Mouse (Mus musculus): Measurements from ENCODE around the gene Ppp1r11. TPM values are rescaled to one million over a fixed set of nuclear protein-coding genes. Genes with fewer than 3 reads are reported as not detected.

The Ppp1r11 gene
- polyA plus RNA-seq, 1 experiment from 2014 or later = 111 TPM

DNA sequence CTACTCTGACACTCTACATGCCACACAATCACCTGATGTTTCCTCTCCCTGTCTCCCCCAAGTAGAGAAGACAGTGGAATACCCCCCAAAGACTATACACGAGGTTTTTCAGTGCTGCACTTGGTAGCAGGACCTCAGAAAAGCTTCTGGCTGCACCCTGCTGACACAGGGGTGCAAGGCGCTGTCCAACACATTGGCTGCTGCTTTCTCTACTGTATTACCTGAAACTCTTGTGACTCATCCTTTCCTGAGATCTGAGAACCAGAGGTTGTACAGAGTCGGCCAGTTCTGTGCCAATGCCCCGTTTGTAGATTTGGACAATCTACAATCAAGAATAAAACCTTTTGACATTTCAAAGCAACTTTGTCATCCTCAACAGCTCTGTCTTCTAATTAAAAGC, 41.7 kb downstream of the Ppp1r11 start:
- no peaks in the 10 kb centered on the region for H3K36me3 ChIP-seq
- H3K27me3 ChIP-seq = no peaks in the 10 kb centered on the region
- no peaks in the 10 kb centered on the region for H3K4me1 ChIP-seq
- H3K4me3 ChIP-seq = no peak overlapping the region
- ATAC-seq (ENCODE audit: insufficient number of reproducible peaks, insufficient read depth, low FRiP score, low TSS enrichment) = no peak
- no peaks in the 10 kb centered on the region for H3K9me3 ChIP-seq
- H3K27ac ChIP-seq = no peak overlapping the region
- 54% methylated on average over 4 of the region's 4 CpGs for WGBS
- no peak overlapping the region for H3K4me2 ChIP-seq (replicated peaks)
- H3K9ac ChIP-seq = no peak overlapping the region

- no peak overlapping the region for H3K9ac ChIP-seq
- no peak overlapping the region for H3K4me2 ChIP-seq (replicated peaks)
- H3K27me3 ChIP-seq = no peaks in the 10 kb centered on the region
- H3K36me3 ChIP-seq = no peaks in the 10 kb centered on the region
- H3K9me3 ChIP-seq = no peaks in the 10 kb centered on the region
- H3K27ac ChIP-seq = no peak overlapping the region
- peak; percentile 72; the same call in 1 of the 2 replicates for ATAC-seq (ENCODE audit: insufficient number of reproducible peaks, insufficient read depth, low FRiP score, low TSS enrichment)
- H3K4me3 ChIP-seq = no peak overlapping the region
- 32% methylated on average over 1 of the region's 1 CpGs for WGBS
- H3K4me1 ChIP-seq = no peaks in the 10 kb centered on the region
These were observed 43.3 kb downstream of the Ppp1r11 start for GRCm38 (mm10) chr17:36908235-36908634.

DNA sequence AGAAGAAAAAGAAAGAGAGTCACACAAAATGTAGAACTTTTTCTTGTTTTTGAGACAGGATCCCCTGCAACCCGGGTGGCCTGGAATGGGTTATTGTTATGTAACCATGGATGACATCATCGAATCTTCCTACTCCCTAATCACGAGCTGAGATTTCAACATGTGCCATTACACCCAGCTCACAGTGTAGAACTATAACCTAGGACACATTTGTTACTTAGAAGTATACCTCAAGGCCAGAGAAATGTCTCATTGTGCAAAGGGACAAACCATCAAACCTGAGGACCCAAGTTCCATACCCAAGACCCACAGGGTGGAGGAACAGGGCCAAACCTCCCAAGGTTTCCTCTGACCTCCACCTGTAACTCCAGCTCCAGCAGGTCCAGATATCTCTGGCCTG, 47.9 kb downstream of the Ppp1r11 start:
- 75% methylated on average over 3 of the region's 3 CpGs for WGBS
- no peaks in the 10 kb centered on the region for H3K9me3 ChIP-seq
- H3K27me3 ChIP-seq = no peaks in the 10 kb centered on the region
- H3K4me3 ChIP-seq = no peak overlapping the region
- H3K4me1 ChIP-seq = no peaks in the 10 kb centered on the region
- H3K36me3 ChIP-seq = no peaks in the 10 kb centered on the region
- no peak overlapping the region for H3K27ac ChIP-seq
- H3K9ac ChIP-seq = no peak overlapping the region
- ATAC-seq (ENCODE audit: insufficient number of reproducible peaks, insufficient read depth, low FRiP score, low TSS enrichment) = no peak
- no peak overlapping the region for H3K4me2 ChIP-seq (replicated peaks)

- ATAC-seq (ENCODE audit: insufficient number of reproducible peaks, insufficient read depth, low FRiP score, low TSS enrichment) = no peak
- no peaks in the 10 kb centered on the region for H3K9me3 ChIP-seq
- H3K27ac ChIP-seq = no peak overlapping the region
- H3K4me1 ChIP-seq = no peaks in the 10 kb centered on the region
- H3K27me3 ChIP-seq = no peaks in the 10 kb centered on the region
- H3K9ac ChIP-seq = no peak overlapping the region
- H3K4me2 ChIP-seq (replicated peaks) = no peak overlapping the region
- no peak overlapping the region for H3K4me3 ChIP-seq
- 33% methylated on average over 1 of the region's 1 CpGs for WGBS
- H3K36me3 ChIP-seq = no peaks in the 10 kb centered on the region
These were observed 50.9 kb downstream of the Ppp1r11 start for GRCm38 (mm10) chr17:36900691-36901090.

DNA sequence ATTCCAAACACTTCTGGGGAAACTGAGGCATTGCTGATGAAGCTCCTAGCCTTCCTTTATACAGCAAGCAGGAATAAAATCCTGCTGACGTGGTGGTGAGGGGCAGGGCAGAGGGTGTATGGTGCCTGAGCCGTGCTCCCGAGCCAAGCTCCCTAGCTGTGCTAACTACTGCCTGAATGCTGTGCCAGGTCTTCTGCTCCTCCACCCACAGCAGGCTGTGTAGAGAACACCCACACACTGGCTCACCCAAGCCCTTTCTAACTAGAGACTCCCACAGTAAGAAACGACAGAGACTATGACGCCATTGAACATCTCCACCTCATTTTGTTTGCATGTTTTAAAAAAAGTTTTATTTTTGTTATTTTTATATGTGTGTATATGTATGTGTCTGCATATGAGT, 51.5 kb downstream of the Ppp1r11 start:
- no peaks in the 10 kb centered on the region for H3K4me1 ChIP-seq
- no peak for ATAC-seq (ENCODE audit: insufficient number of reproducible peaks, insufficient read depth, low FRiP score, low TSS enrichment)
- H3K4me2 ChIP-seq (replicated peaks) = no peak overlapping the region
- no peak overlapping the region for H3K27ac ChIP-seq
- 81% methylated on average over 5 of the region's 5 CpGs for WGBS
- H3K36me3 ChIP-seq = no peaks in the 10 kb centered on the region
- no peaks in the 10 kb centered on the region for H3K27me3 ChIP-seq
- H3K4me3 ChIP-seq = no peak overlapping the region
- H3K9me3 ChIP-seq = no peaks in the 10 kb centered on the region
- no peak overlapping the region for H3K9ac ChIP-seq

DNA sequence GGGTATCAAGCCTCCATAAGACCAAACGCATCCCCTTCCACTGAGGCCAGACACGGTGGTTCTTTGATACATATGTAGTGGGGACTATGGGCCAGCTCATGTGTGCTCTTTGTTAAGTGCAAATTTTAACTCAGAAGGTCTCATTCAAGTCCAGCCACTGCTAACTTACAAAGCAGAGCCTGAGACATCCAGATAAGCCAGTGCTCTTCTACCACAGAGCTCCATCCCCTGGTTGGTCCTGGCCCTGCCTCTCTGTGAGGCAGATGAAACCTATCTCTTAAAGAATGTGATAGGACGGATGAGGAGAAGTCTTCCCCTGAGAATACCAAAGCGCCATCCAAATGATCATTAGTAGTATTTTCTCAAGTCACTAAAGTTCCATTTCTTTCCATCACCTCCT, 52.2 kb downstream of the Ppp1r11 start:
- Histone ChIP-seq H3K4me3 (no peak overlapping the region), H3K4me1 (no peaks in the 10 kb centered on the region), H3K9me3 (no peaks in the 10 kb centered on the region), H3K27ac (no peak overlapping the region), H3K27me3 (no peaks in the 10 kb centered on the region), H3K9ac (no peak overlapping the region), H3K4me2 (replicated peaks) (no peak overlapping the region), H3K36me3 (no peaks in the 10 kb centered on the region)
- no peak for ATAC-seq (ENCODE audit: insufficient number of reproducible peaks, insufficient read depth, low FRiP score, low TSS enrichment)
- 76% methylated on average over 4 of the region's 4 CpGs for WGBS

Other genes with a start within 250 kb of the Ppp1r11 start
- gene H2-M10.5, start 178.8 kb downstream of the Ppp1r11 start, polyA plus RNA-seq (2016; fragmentation: Nextera tagmentation; extraction: Ambion mirVana) = not detected in 2 replicates
- gene H2-M10.6, start 139.6 kb downstream of the Ppp1r11 start, polyA plus RNA-seq (2016; fragmentation: Nextera tagmentation; extraction: Ambion mirVana) = not detected in 2 replicates
- 55.8 and 59.0 TPM in 2 replicates for gene Trim26, start 114.6 kb downstream of the Ppp1r11 start, polyA plus RNA-seq (2016; fragmentation: Nextera tagmentation; extraction: Ambion mirVana)
- 0.17 and 0.40 TPM in 2 replicates for gene Trim15, start 84.5 kb downstream of the Ppp1r11 start, polyA plus RNA-seq (2016; fragmentation: Nextera tagmentation; extraction: Ambion mirVana)
- 6.6 and 7.2 TPM in 2 replicates for gene Trim10, start 82.2 kb downstream of the Ppp1r11 start, polyA plus RNA-seq (2016; fragmentation: Nextera tagmentation; extraction: Ambion mirVana)
- not detected in 2 replicates for gene Trim40, start 61.6 kb downstream of the Ppp1r11 start, polyA plus RNA-seq (2016; fragmentation: Nextera tagmentation; extraction: Ambion mirVana)
- not detected in 2 replicates for gene Trim31, start 53.6 kb downstream of the Ppp1r11 start, polyA plus RNA-seq (2016; fragmentation: Nextera tagmentation; extraction: Ambion mirVana)
- 0.23 and 0.41 TPM in 2 replicates for gene Rnf39, start 8.8 kb downstream of the Ppp1r11 start, polyA plus RNA-seq (2016; fragmentation: Nextera tagmentation; extraction: Ambion mirVana)
- 98.7 and 112 TPM in 2 replicates for gene Znrd1, start 6.8 kb upstream of the Ppp1r11 start, polyA plus RNA-seq (2016; fragmentation: Nextera tagmentation; extraction: Ambion mirVana)
- 4.8 and 6.5 TPM in 2 replicates for gene Znrd1as, start 6.9 kb upstream of the Ppp1r11 start, polyA plus RNA-seq (2016; fragmentation: Nextera tagmentation; extraction: Ambion mirVana)
- gene 2410137M14Rik, start 29.5 kb upstream of the Ppp1r11 start, polyA plus RNA-seq (2016; fragmentation: Nextera tagmentation; extraction: Ambion mirVana) = not detected in 2 replicates
- gene H2-M5, start 37.8 kb upstream of the Ppp1r11 start, polyA plus RNA-seq (2016; fragmentation: Nextera tagmentation; extraction: Ambion mirVana) = 1.2 and 1.3 TPM in 2 replicates
- 151 and 169 TPM in 2 replicates for gene Zfp57, start 49.4 kb upstream of the Ppp1r11 start, polyA plus RNA-seq (2016; fragmentation: Nextera tagmentation; extraction: Ambion mirVana)
- 0.38 and 0.70 TPM in 2 replicates for gene Mog, start 71.7 kb upstream of the Ppp1r11 start, polyA plus RNA-seq (2016; fragmentation: Nextera tagmentation; extraction: Ambion mirVana)
- 19.8 and 20.5 TPM in 2 replicates for gene Gabbr1, start 94.2 kb upstream of the Ppp1r11 start, polyA plus RNA-seq (2016; fragmentation: Nextera tagmentation; extraction: Ambion mirVana)
- gene Olfr90, start 136.8 kb upstream of the Ppp1r11 start, polyA plus RNA-seq (2016; fragmentation: Nextera tagmentation; extraction: Ambion mirVana) = not detected in 2 replicates
- gene Olfr91, start 146.5 kb upstream of the Ppp1r11 start, polyA plus RNA-seq (2016; fragmentation: Nextera tagmentation; extraction: Ambion mirVana) = 0.08 TPM in 1 of 2 replicates, not detected in the other
- not detected in 2 replicates for gene Olfr92, start 168.3 kb upstream of the Ppp1r11 start, polyA plus RNA-seq (2016; fragmentation: Nextera tagmentation; extraction: Ambion mirVana)
- not detected in 2 replicates for gene Olfr93, start 209.8 kb upstream of the Ppp1r11 start, polyA plus RNA-seq (2016; fragmentation: Nextera tagmentation; extraction: Ambion mirVana)
- gene Ubd, start 242.2 kb upstream of the Ppp1r11 start, polyA plus RNA-seq (2016; fragmentation: Nextera tagmentation; extraction: Ambion mirVana) = 0.18 TPM in 1 of 2 replicates, not detected in the other
- 0.17 TPM in 1 of 2 replicates, not detected in the other for gene Olfr94, start 249.3 kb upstream of the Ppp1r11 start, polyA plus RNA-seq (2016; fragmentation: Nextera tagmentation; extraction: Ambion mirVana)

Measured in embryonic facial prominence, embryonic 12.5 days (tissue).